Mouse (Mus musculus): ENCODE measurements around the gene Rtn3.

DNA sequence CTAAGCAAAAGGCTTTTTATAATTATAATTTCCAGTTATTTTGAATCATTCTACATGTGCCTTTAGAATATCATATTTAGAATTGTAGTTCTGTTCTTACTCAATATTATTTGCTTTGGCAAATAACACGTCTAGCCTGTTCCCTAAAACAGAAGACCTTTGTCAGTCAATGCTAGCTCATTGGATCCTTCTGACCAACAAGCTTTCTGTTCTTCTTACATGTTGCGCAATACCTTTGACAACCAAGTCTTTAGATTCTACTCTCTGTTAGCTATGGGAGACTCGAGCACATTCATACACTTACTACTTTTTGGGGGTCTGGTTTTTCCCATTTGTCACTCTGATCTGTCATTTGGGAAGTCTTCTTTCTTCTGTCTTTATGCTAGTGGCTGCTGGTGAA lies 38.5 kb upstream of the Rtn3 start:
- TF ChIP-seq TAL1 (IDR thresholded peaks at IDR 0.05; ENCODE audit: low read length) (no peak), GATA1 (IDR thresholded peaks at IDR 0.05; ENCODE audit: low read length) (no peak)
